Mouse (Mus musculus) olfactory bulb, adult 2 months (tissue): Measurements from ENCODE around the gene Pim3.

Experiments used
- CTCF ChIP-seq: fragments of 200-500 bp; IDR thresholded peaks from 2 replicates; pipeline ENCODE4 v1.5.1; 2012; ENCODE audit warnings: low read depth, mild to moderate bottlenecking, low read length, moderate library complexity; ENCODE audit not compliant: insufficient read depth
- POLR2A ChIP-seq: fragments of 200-500 bp; IDR thresholded peaks from 2 replicates; pipeline ENCODE4 v1.6.1; 2012; ENCODE audit warnings: mild to moderate bottlenecking, low read depth, low read length, moderate library complexity; ENCODE audit not compliant: insufficient read depth

DNA sequence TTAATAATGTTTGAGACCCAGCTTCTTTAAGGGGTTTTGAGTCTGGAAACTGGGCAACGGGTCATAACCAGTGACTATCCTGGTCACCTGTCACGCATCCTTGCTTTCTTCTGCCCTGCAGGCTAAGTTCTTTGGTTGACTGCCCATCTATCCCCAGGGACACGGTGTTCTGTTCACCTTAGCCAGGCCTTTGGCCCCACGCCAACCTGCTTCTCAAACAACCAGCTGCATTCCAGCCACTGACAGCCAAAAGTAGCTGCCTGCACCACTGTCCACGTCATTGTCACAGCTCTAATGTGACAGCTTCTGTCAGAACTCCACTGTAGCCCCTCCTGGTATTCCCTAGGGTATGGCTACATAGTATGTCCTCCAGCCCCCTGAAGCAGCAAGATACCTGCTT, 30.5 kb upstream of the Pim3 start:
- no peak for TF ChIP-seq CTCF
- no peak for TF ChIP-seq POLR2A
